Mouse (Mus musculus) spleen, postnatal 4 days (tissue): ENCODE measurements around the gene Kcnj16.

Experiments
- DNase-seq, 2 experiments: peaks; one replicate each; pipeline ENCODE4 v3.0.0; 2022; ENCODE audit warnings: low spot score in 2 of 2

Gene Kcnj16

GRCm38 (mm10) chr11:111054854-111055822, 87.3 kb downstream of the Kcnj16 start:
- no peak for DNase-seq

GRCm38 (mm10) chr11:111056030-111056429, 88.2 kb downstream of the Kcnj16 start:
- no peak for DNase-seq

- no peak for DNase-seq
These were observed 89.6 kb downstream of the Kcnj16 start for GRCm38 (mm10) chr11:111057435-111057834.

GRCm38 (mm10) chr11:111059440-111059839, 91.6 kb downstream of the Kcnj16 start:
- no peak for DNase-seq

GRCm38 (mm10) chr11:111060216-111060615, 92.4 kb downstream of the Kcnj16 start:
- no peak for DNase-seq

GRCm38 (mm10) chr11:111064751-111065527, 97.1 kb downstream of the Kcnj16 start:
- peak; percentile 25 to 61 for DNase-seq

- peak; percentile 81 to 86 for DNase-seq
These were observed 97.9 kb downstream of the Kcnj16 start, which contains the start of gene Kcnj2 for GRCm38 (mm10) chr11:111065635-111066298. Gene Kcnj2 (plus strand): TSS chr11:111066164.

- no peak for DNase-seq
These were observed 98.5 kb downstream of the Kcnj16 start for GRCm38 (mm10) chr11:111066299-111066691.

GRCm38 (mm10) chr11:111067787-111068186, 100.0 kb downstream of the Kcnj16 start:
- no peak for DNase-seq

- DNase-seq: no peak
These were observed 102.6 kb downstream of the Kcnj16 start for GRCm38 (mm10) chr11:111070460-111070859.

GRCm38 (mm10) chr11:111074131-111074530, 106.3 kb downstream of the Kcnj16 start:
- DNase-seq: no peak
